Mouse (Mus musculus) forebrain, embryonic 10.5 days (tissue): ENCODE results near the gene Elf3. TPM values are rescaled to one million over a fixed set of nuclear protein-coding genes. Genes with fewer than 3 reads are reported as not detected.
A peak's percentile ranks its signal among the peaks of the same experiment; 100 is the strongest.
"Not testable (repeated sequence)": the region's sequence is repeated elsewhere in the genome, so short reads cannot be mapped to it uniquely, and the experiment has no call there.

Source experiments
- DNase-seq: peaks from one replicate; pipeline ENCODE4 v3.0.0-alpha.2; 2017; ENCODE audit warnings: low spot score; ENCODE audit errors: extremely low spot score
- H3K27ac ChIP-seq: fragments of 300-500 bp; sonication (generic); 2 replicates; pipeline ENCODE4 v1.5.1; 2016; ENCODE audit warnings: mild to moderate bottlenecking
- H3K27me3 ChIP-seq: fragments of 300-500 bp; sonication (generic); 2 replicates; pipeline ENCODE4 v1.6.1; 2016; ENCODE audit warnings: mild to moderate bottlenecking; ENCODE audit not compliant: poor library complexity, severe bottlenecking
- H3K36me3 ChIP-seq: fragments of 300-500 bp; sonication (generic); replicated peaks from 2 replicates; pipeline ENCODE4 v1.6.1; 2016; ENCODE audit warnings: mild to moderate bottlenecking, moderate library complexity
- H3K4me1 ChIP-seq: fragments of 300-500 bp; sonication (generic); 2 replicates; pipeline ENCODE4 v1.6.1; 2016
- H3K4me3 ChIP-seq: fragments of 300-500 bp; sonication (generic); 2 replicates; pipeline ENCODE4 v1.5.1; 2016; ENCODE audit warnings: mild to moderate bottlenecking, moderate library complexity
- H3K9me3 ChIP-seq: fragments of 300-500 bp; sonication (generic); 2 replicates; pipeline ENCODE4 v1.6.1; 2016; ENCODE audit warnings: mild to moderate bottlenecking, moderate library complexity
- WGBS: fragments of 180-500 bp; shearing (Covaris S2); methylation state at CpG from one replicate; pipeline ENCODE4 v1.1.7; 2016; 5-methylcytosine and 5-hydroxymethylcytosine counted together
- polyA plus RNA-seq: library from polyadenylated mRNA; unstranded; fragments of >200 nt; fragmentation: Nextera tagmentation; extraction: Ambion mirVana; gene quantifications from 2 replicates; pipeline ENCODE4 v1.2.1, GENCODE M21; 2016

Gene Elf3
- polyA plus RNA-seq, 1 experiment from 2014 or later, result 3.3 TPM

- H3K27me3 ChIP-seq, result peaks cover 11% of the 10 kb centered on the region
- no peak for DNase-seq
- H3K4me3 ChIP-seq, result no peak overlapping the region
- WGBS, result 91% methylated on average over 3 of the region's 3 CpGs
- peaks cover 62% of the 10 kb centered on the region for H3K36me3 ChIP-seq
- no peaks in the 10 kb centered on the region for H3K9me3 ChIP-seq
- peaks cover 17% of the 10 kb centered on the region for H3K4me1 ChIP-seq
- no peak overlapping the region for H3K27ac ChIP-seq
These were observed 4.0 kb upstream of the Elf3 start for GRCm38 (mm10) chr1:135262329-135262728.

GRCm38 (mm10) chr1:135260931-135261330 is 2.6 kb upstream of the Elf3 start:
- H3K27ac ChIP-seq, result no peak overlapping the region
- H3K9me3 ChIP-seq, result no peaks in the 10 kb centered on the region
- WGBS, result 70% methylated on average over 6 of the region's 6 CpGs
- no peak overlapping the region for H3K4me3 ChIP-seq
- DNase-seq, result no peak
- H3K27me3 ChIP-seq, result peaks cover 22% of the 10 kb centered on the region
- H3K36me3 ChIP-seq, result peaks cover 48% of the 10 kb centered on the region
- H3K4me1 ChIP-seq, result peaks cover 17% of the 10 kb centered on the region

- DNase-seq, result peak; percentile 89
- peak overlapping the region; percentile 77 for H3K27ac ChIP-seq
- peaks cover 22% of the 10 kb centered on the region for H3K4me1 ChIP-seq
- no peaks in the 10 kb centered on the region for H3K9me3 ChIP-seq
- H3K4me3 ChIP-seq, result peak overlapping the region; percentile 43
- 1% methylated on average over 10 of the region's 10 CpGs for WGBS
- peaks cover 29% of the 10 kb centered on the region for H3K36me3 ChIP-seq
- peaks cover 23% of the 10 kb centered on the region for H3K27me3 ChIP-seq
These were observed 714 bp upstream of the Elf3 start for GRCm38 (mm10) chr1:135259128-135259436.

GRCm38 (mm10) chr1:135256299-135256698 is 2.1 kb downstream of the Elf3 start:
- DNase-seq, result no peak
- 80% methylated on average over 6 of the region's 6 CpGs for WGBS
- no peak overlapping the region for H3K27ac ChIP-seq
- H3K4me1 ChIP-seq, result peaks cover 29% of the 10 kb centered on the region
- H3K27me3 ChIP-seq, result peaks cover 23% of the 10 kb centered on the region
- no peaks in the 10 kb centered on the region for H3K9me3 ChIP-seq
- H3K4me3 ChIP-seq, result no peak overlapping the region
- H3K36me3 ChIP-seq, result peaks cover 1% of the 10 kb centered on the region

- Histone ChIP-seq H3K9me3 (no peaks in the 10 kb centered on the region), H3K27me3 (peaks cover 40% of the 10 kb centered on the region), H3K4me3 (no peak overlapping the region), H3K4me1 (peaks cover 24% of the 10 kb centered on the region), H3K27ac (no peak overlapping the region), H3K36me3 (no peaks in the 10 kb centered on the region)
- WGBS, result 55% methylated on average over 4 of the region's 4 CpGs
- DNase-seq, result no peak
These were observed 5.5 kb downstream of the Elf3 start for GRCm38 (mm10) chr1:135252854-135253253.

- H3K4me1 ChIP-seq, result peaks cover 21% of the 10 kb centered on the region
- no peaks in the 10 kb centered on the region for H3K36me3 ChIP-seq
- WGBS, result 80% methylated on average over 8 of the region's 8 CpGs
- no peaks in the 10 kb centered on the region for H3K9me3 ChIP-seq
- peaks cover 28% of the 10 kb centered on the region for H3K27me3 ChIP-seq
- no peak overlapping the region for H3K27ac ChIP-seq
- no peak for DNase-seq
- no peak overlapping the region for H3K4me3 ChIP-seq
These were observed 7.0 kb downstream of the Elf3 start for GRCm38 (mm10) chr1:135251405-135251804.

- no peak for DNase-seq
- Histone ChIP-seq H3K27ac (no peak overlapping the region), H3K36me3 (no peaks in the 10 kb centered on the region), H3K4me1 (peaks cover 21% of the 10 kb centered on the region), H3K27me3 (peaks cover 23% of the 10 kb centered on the region), H3K9me3 (no peaks in the 10 kb centered on the region), H3K4me3 (no peak overlapping the region)
- 80% methylated on average over 2 of the region's 3 CpGs for WGBS
These were observed 7.7 kb downstream of the Elf3 start for GRCm38 (mm10) chr1:135250706-135251105.

GRCm38 (mm10) chr1:135248434-135248850 is 9.9 kb downstream of the Elf3 start:
- Histone ChIP-seq H3K27me3 (peaks cover 23% of the 10 kb centered on the region), H3K9me3 (no peaks in the 10 kb centered on the region), H3K27ac (0 out of 2 replicates have a peak overlapping the region, but pooled peaks have one; percentile 1), H3K4me1 (peaks cover 16% of the 10 kb centered on the region), H3K4me3 (peak overlapping the region; percentile 43), H3K36me3 (no peaks in the 10 kb centered on the region)
- 9% methylated on average over 15 of the region's 15 CpGs for WGBS
- no peak for DNase-seq

GRCm38 (mm10) chr1:135244014-135244413 is 14.4 kb downstream of the Elf3 start:
- no peak for DNase-seq
- H3K4me3 ChIP-seq, result no peak overlapping the region
- 83% methylated on average over 8 of the region's 8 CpGs for whole genome bisulfite sequencing
- peaks cover 9% of the 10 kb centered on the region for H3K4me1 ChIP-seq
- no peaks in the 10 kb centered on the region for H3K9me3 ChIP-seq
- no peak overlapping the region for H3K27ac ChIP-seq
- no peaks in the 10 kb centered on the region for H3K36me3 ChIP-seq
- peaks cover 9% of the 10 kb centered on the region for H3K27me3 ChIP-seq

- H3K36me3 ChIP-seq, DNase-seq, H3K9me3 ChIP-seq, H3K27ac ChIP-seq, H3K4me1 ChIP-seq, H3K4me3 ChIP-seq, H3K27me3 ChIP-seq: not testable (repeated sequence)
- 83% methylated on average over 4 of the region's 4 CpGs for WGBS
These were observed 18.2 kb downstream of the Elf3 start for GRCm38 (mm10) chr1:135240206-135240605.

GRCm38 (mm10) chr1:135237131-135237851 is 21.1 kb downstream of the Elf3 start:
- WGBS, result 71% methylated on average over 12 of the region's 12 CpGs
- H3K27ac ChIP-seq, result peak overlapping the region; percentile 20; the same call in 1 of the 2 replicates
- no peak overlapping the region for H3K4me3 ChIP-seq
- no peaks in the 10 kb centered on the region for H3K27me3 ChIP-seq
- peaks cover 3% of the 10 kb centered on the region; the same call in 1 of the 2 replicates for H3K4me1 ChIP-seq
- H3K36me3 ChIP-seq, result no peaks in the 10 kb centered on the region
- no peaks in the 10 kb centered on the region for H3K9me3 ChIP-seq
- DNase-seq, result no peak

GRCm38 (mm10) chr1:135234771-135235170 is 23.6 kb downstream of the Elf3 start:
- H3K9me3 ChIP-seq, result no peaks in the 10 kb centered on the region
- no peak overlapping the region for H3K27ac ChIP-seq
- DNase-seq, result no peak
- peaks cover 3% of the 10 kb centered on the region; the same call in 1 of the 2 replicates for H3K4me1 ChIP-seq
- H3K27me3 ChIP-seq, result no peaks in the 10 kb centered on the region
- 87% methylated on average over 12 of the region's 12 CpGs for WGBS
- no peaks in the 10 kb centered on the region for H3K36me3 ChIP-seq
- no peak overlapping the region for H3K4me3 ChIP-seq

GRCm38 (mm10) chr1:135233961-135234360 is 24.4 kb downstream of the Elf3 start:
- Histone ChIP-seq H3K9me3 (no peaks in the 10 kb centered on the region), H3K27me3 (no peaks in the 10 kb centered on the region), H3K4me3 (no peak overlapping the region), H3K36me3 (no peaks in the 10 kb centered on the region), H3K4me1 (peaks cover 3% of the 10 kb centered on the region; the same call in 1 of the 2 replicates), H3K27ac (no peak overlapping the region)
- DNase-seq, result no peak
- WGBS, result 90% methylated on average over 6 of the region's 6 CpGs
